Mouse (Mus musculus) CH12F3 (cell line): Measurements from ENCODE around the gene Dok1.

Experiments used
- in situ Hi-C: fragments of 300-500 bp; cut with MboI; formaldehyde crosslinking; loops from 2 replicates; pipeline ENCODE4 v1.14.3; 2020; ENCODE audit warnings: low sequenced_read_pairs

Dok1 gene

GRCm38 (mm10) chr6:82993696-82994095 is 39.6 kb downstream of the Dok1 start:
- in situ Hi-C loops: loop anchor here (25.0 kb wide), 1 partner anchor 294 kb away; no protein-coding TSS in a partner anchor

- in situ Hi-C loops: loop anchor here (25.0 kb wide), 1 partner anchor 300 kb away; no protein-coding TSS in a partner anchor
Observed at GRCm38 (mm10) chr6:82987411-82987971, 45.8 kb downstream of the Dok1 start.
